Mouse (Mus musculus) myocyte (in vitro differentiated cells): ENCODE results near the gene Mepce.

Source experiments
- CEBPB ChIP-seq: IDR thresholded peaks from 2 replicates; pipeline ENCODE4 v1.6.1; 2011; ENCODE audit warnings: mild to moderate bottlenecking, moderate library complexity; ENCODE audit not compliant: poor library complexity, insufficient read depth, severe bottlenecking
- MAX ChIP-seq: IDR thresholded peaks from one replicate; pipeline ENCODE4 v1.6.1; 2011; ENCODE audit warnings: low read depth, mild to moderate bottlenecking, control low read depth
- MYOD1 ChIP-seq, 3 experiments: IDR thresholded peaks; one replicate each; pipeline ENCODE4 v1.6.1; 2011; ENCODE audit warnings: control low read depth in 2 of 3, low read depth in 2 of 3, mild to moderate bottlenecking in 2 of 3, moderate library complexity in 1 of 3; ENCODE audit not compliant: insufficient read length in 2 of 3, control insufficient read depth in 1 of 3
- POLR2A ChIP-seq: IDR thresholded peaks from one replicate; pipeline ENCODE4 v1.6.1; 2011; ENCODE audit warnings: low read depth, mild to moderate bottlenecking, control low read depth, moderate library complexity; ENCODE audit not compliant: insufficient read length
- POLR2AphosphoS2 ChIP-seq: IDR thresholded peaks from one replicate; pipeline ENCODE4 v1.6.1; 2011; ENCODE audit warnings: low read depth, control low read depth; ENCODE audit not compliant: insufficient read length
- SRF ChIP-seq: IDR thresholded peaks from one replicate; pipeline ENCODE4 v1.6.1; 2011; ENCODE audit warnings: low read depth; ENCODE audit not compliant: control insufficient read depth, insufficient read length
- TCF12 ChIP-seq: IDR thresholded peaks from one replicate; pipeline ENCODE4 v1.6.1; 2011; ENCODE audit warnings: mild to moderate bottlenecking, control low read depth; ENCODE audit not compliant: poor library complexity, insufficient read depth, severe bottlenecking
- TCF3 ChIP-seq: IDR thresholded peaks from one replicate; pipeline ENCODE4 v1.6.1; 2011; ENCODE audit warnings: low read depth, control low read depth; ENCODE audit not compliant: insufficient read length
- USF1 ChIP-seq: IDR thresholded peaks from one replicate; pipeline ENCODE4 v1.6.1; 2011; ENCODE audit warnings: low read depth, mild to moderate bottlenecking, control low read depth, moderate library complexity

DNA sequence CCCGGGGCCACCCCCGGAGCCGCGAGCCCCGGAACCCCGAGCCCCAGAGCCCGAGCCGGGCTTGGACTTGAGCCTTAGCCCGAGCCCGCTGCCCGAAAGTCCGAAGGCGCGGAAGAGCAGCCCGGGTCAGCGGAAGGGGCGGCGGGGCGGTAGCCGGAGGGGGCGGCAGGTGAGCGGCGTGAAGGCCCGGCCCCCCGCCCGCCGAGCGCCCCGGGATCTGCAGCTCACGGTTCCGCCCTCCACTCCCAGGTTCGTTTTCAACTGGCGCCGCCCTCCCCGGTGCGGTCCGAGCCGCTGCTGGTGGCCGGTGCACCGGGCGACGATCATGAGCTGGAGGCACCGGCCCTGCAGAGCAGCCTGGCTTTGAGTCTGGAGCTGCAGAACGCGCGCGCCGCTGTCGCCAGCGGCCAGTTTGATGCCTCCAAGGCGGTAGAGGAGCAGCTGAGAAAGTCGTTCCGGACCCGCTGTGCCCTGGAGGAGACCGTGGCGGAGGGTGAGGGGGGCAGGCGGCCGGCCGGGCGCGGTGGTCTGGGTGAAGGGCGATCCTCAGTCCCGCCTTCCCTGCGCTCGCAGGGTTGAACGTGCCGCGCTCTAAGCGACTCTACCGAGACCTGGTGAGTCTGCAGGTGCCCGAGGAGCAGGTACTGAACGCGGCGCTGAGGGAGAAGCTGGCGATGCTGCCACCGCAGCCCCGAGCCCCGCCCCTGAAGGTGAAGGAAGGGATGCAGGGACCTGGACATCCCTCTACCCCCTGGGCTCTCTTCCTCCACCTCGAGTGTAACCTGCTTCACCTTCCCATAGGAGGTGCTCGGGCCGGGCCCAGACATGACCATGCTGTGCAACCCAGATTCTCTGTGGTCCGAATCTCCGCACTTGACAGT, 8.2 kb downstream of the Mepce start:
- TF ChIP-seq POLR2A: no peak
- TF ChIP-seq POLR2AphosphoS2: peak; percentile 61
- no peak for TF ChIP-seq MAX
- no peak for TF ChIP-seq SRF
- no peak for TF ChIP-seq MYOD1 (IDR thresholded peaks at IDR 0.05; ENCODE audit: control insufficient read depth in 1 of 3, insufficient read length in 2 of 3, low read depth in 2 of 3)
- TF ChIP-seq TCF12: no peak
- TF ChIP-seq TCF3: no peak
- no peak for TF ChIP-seq CEBPB
- no peak for TF ChIP-seq USF1
